Mouse (Mus musculus) C2C12 (cell line): ENCODE measurements around the gene Phgr1. TPM values are rescaled to one million over a fixed set of nuclear protein-coding genes. Genes with fewer than 3 reads are reported as not detected.

Experiments used
- H3K27me3 ChIP-seq: one replicate; pipeline ENCODE4 v1.6.1; 2011; ENCODE audit not compliant: control insufficient read depth, insufficient read depth, insufficient read length
- H3K36me3 ChIP-seq: one replicate; pipeline ENCODE4 v1.6.1; 2011; ENCODE audit not compliant: control insufficient read depth, insufficient read depth
- H3K4me3 ChIP-seq: one replicate; pipeline ENCODE4 v1.5.1; 2011; ENCODE audit warnings: mild to moderate bottlenecking, control low read depth; ENCODE audit not compliant: poor library complexity, insufficient read depth, severe bottlenecking
- H3K79me2 ChIP-seq: one replicate; pipeline ENCODE4 v1.6.1; 2011; ENCODE audit not compliant: control insufficient read depth, insufficient read depth
- H3K79me3 ChIP-seq: one replicate; pipeline ENCODE4 v1.6.1; 2011; ENCODE audit warnings: low read depth, control low read depth
- H3ac ChIP-seq: one replicate; pipeline ENCODE3; 2011; ENCODE audit warnings: low read depth; ENCODE audit not compliant: control insufficient read depth, insufficient read length
- CEBPB ChIP-seq: IDR thresholded peaks from one replicate; pipeline ENCODE4 v1.6.1; 2011; ENCODE audit warnings: low read depth, mild to moderate bottlenecking, control low read depth, moderate library complexity
- CTCF ChIP-seq: IDR thresholded peaks from one replicate; pipeline ENCODE4 v1.5.1; 2011; ENCODE audit not compliant: control insufficient read depth, insufficient read depth, insufficient read length
- FOSL1 ChIP-seq: IDR thresholded peaks from one replicate; pipeline ENCODE4 v1.8.0; 2011; ENCODE audit warnings: mild to moderate bottlenecking, low read length; ENCODE audit not compliant: poor library complexity, insufficient read depth, severe bottlenecking
- MAX ChIP-seq: IDR thresholded peaks from one replicate; pipeline ENCODE4 v1.6.1; 2011; ENCODE audit warnings: mild to moderate bottlenecking, control low read depth
- MYOD1 ChIP-seq: IDR thresholded peaks from one replicate; pipeline ENCODE4 v1.6.1; 2011; ENCODE audit warnings: low read depth; ENCODE audit not compliant: control insufficient read depth, insufficient read length
- MYOG ChIP-seq: IDR thresholded peaks from one replicate; pipeline ENCODE4 v1.6.1; 2011; ENCODE audit not compliant: control insufficient read depth, insufficient read length; ENCODE audit errors: extremely low read depth
- USF1 ChIP-seq: IDR thresholded peaks from one replicate; pipeline ENCODE4 v1.6.1; 2011; ENCODE audit warnings: low read depth, mild to moderate bottlenecking, control low read depth, moderate library complexity
- polyA plus RNA-seq: library from polyadenylated mRNA; unstranded; fragments of >200 nt; fragmentation: generic; extraction: Trizol; gene quantifications from one replicate; pipeline ENCODE4 v1.2.1, GENCODE M21; 2012; ENCODE audit warnings: missing spikeins

Gene Phgr1
- polyA plus RNA-seq, 1 experiment = not detected

DNA sequence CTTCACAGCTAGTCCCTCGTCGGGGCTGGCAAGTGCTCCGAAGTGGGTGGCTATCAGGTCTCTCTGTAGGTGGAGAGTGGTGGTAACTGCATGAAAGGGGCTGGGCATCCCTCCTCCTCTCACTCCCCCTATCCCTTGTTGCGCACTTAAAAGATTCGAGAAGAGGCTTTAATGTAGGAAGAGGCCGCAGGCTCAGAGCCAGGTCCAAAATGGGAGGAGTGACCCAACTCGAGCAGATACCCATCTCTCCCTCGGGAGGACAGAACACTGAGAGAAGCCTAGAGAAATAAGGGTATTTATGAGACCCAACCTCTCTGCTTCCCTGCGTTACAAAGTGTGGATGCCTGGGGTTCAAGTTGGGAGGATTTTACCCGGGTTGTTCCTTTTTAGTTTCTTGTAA, 6.5 kb downstream of the Phgr1 start:
- Histone ChIP-seq H3K4me3 (peak overlapping the region; percentile 12), H3K79me2 (no peaks in the 10 kb centered on the region), H3K79me3 (no peaks in the 10 kb centered on the region), H3K36me3 (no peaks in the 10 kb centered on the region), H3K27me3 (no peaks in the 10 kb centered on the region), H3ac (no peak overlapping the region)
- TF ChIP-seq USF1 (no peak), MAX (no peak), MYOG (no peak), CTCF (no peak), FOSL1 (no peak), CEBPB (no peak), MYOD1 (no peak)

DNA sequence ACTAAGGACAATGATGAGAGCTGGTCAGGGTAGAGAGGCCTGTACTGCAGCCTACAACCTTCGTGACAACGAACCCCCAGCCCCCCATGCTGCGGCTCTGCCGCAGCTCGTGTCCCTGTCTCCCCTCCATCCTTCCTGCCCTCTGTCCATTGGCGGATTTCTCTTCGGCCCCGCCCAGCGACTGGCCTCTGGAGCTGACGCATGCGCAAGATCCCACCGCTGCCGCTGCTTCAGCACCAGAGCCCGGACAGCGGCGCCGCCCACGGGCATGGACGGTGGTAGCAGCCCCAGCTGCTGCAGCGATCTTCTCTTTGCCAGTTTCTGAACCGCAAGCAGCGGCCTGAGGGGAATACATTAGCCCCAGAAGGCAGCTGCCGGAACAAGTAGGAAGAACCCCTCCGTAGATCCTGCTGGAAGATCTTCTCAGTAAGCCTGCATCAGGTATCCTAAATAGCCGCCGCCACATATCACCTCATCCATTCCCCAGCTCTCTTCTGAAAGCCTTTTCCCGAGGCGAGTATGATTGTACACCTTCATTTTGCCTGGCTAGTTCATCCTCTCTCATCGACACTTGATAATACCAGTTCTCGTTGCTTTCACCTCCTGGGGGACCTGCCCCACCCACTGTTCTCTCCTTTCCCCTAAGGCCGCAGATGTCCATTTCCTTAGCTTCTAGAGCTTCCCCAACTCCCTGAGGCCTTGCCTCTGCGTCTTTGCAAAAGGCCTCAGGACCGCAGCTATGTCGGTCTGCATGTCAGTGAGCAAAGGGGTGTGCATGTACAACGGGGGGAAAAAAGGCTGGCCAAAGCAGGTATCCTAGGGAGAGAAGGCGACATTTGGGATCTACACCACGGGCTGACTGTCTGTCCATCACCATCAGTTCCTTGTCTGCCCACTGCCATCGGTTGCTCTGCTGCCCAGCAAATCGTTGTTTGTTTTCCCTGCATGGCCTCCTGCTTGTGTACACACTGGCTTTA, 7.2 kb downstream of the Phgr1 start, which contains the start of gene Disp2:
Gene Disp2 (plus strand): TSS at position 216 of the 977 bp plus-strand sequence.
- Histone ChIP-seq H3K79me2 (no peaks in the 10 kb centered on the region), H3K4me3 (peak within 1 kb of the TSS; percentile 12), H3ac (peak within 1 kb of the TSS; percentile 33)

GRCm38 (mm10) chr2:118781115-118781514, 8.5 kb downstream of the Phgr1 start:
- no peak for TF ChIP-seq MAX
- no peak for TF ChIP-seq MYOG
- no peak for TF ChIP-seq CEBPB
- TF ChIP-seq FOSL1 = no peak
- TF ChIP-seq MYOD1 = no peak
- no peak for TF ChIP-seq USF1
- TF ChIP-seq CTCF = no peak
- Histone ChIP-seq H3ac (no peak overlapping the region), H3K79me2 (no peaks in the 10 kb centered on the region), H3K36me3 (no peaks in the 10 kb centered on the region), H3K79me3 (no peaks in the 10 kb centered on the region), H3K27me3 (no peaks in the 10 kb centered on the region), H3K4me3 (no peak overlapping the region)

More for the DNA sequence above, 7.2 kb downstream of the Phgr1 start, which contains the start of gene Disp2:
- Histone ChIP-seq H3K79me3 (no peaks in the 10 kb centered on the region), H3K36me3 (no peaks in the 10 kb centered on the region), H3K27me3 (no peaks in the 10 kb centered on the region)
- TF ChIP-seq FOSL1 = no peak
- peak; percentile 93 for TF ChIP-seq MAX
- peak; percentile 49 for TF ChIP-seq MYOD1
- no peak for TF ChIP-seq USF1
- TF ChIP-seq MYOG = no peak
- no peak for TF ChIP-seq CEBPB
- TF ChIP-seq CTCF = peak; percentile 12

DNA sequence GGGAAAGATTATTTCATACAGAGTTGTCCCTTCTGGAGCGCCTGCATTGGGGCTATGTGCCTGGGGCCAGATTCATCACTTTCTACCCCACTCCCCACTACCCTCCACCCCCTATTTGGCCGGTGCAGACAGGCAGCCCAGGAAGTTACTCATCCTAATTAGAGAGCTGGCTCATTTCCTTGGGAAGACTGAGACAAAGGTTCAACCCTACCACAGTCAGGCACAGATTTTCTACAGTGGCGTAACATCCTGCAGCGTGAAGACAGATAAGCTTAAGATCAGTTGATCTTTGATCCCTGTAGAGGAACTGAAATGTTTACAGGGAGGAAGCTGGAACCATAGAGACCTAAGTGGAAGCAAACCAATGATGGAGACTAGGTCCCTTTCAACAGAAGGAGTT, 9.7 kb downstream of the Phgr1 start:
- no peaks in the 10 kb centered on the region for H3K79me2 ChIP-seq
- H3K36me3 ChIP-seq = no peaks in the 10 kb centered on the region
- no peaks in the 10 kb centered on the region for H3K27me3 ChIP-seq
- H3K4me3 ChIP-seq = no peak overlapping the region
- TF ChIP-seq MYOG = no peak
- no peaks in the 10 kb centered on the region for H3K79me3 ChIP-seq
- no peak overlapping the region for H3ac ChIP-seq

DNA sequence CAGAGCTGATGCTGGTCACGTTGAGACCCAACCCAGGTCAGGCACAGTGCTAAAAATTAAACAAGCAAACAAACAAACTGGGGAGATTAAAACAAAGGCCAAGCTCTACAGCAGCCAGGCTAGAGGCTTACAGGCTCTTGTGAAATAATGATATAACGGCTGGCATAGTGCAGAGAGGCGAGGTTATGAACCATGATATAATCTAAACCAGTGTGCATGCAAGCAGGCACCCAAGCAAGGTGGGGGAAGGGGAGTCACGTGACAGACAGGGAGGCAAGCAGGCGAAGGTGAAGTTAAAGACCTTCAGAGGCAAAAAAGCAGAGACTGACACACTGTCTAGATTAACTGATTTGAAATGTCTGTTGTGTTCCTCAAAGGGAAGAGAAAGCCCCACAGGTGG, 10.5 kb downstream of the Phgr1 start:
- no peaks in the 10 kb centered on the region for H3K79me3 ChIP-seq
- TF ChIP-seq MYOD1 (no peak), MYOG (no peak), USF1 (peak; percentile 32)
- H3K36me3 ChIP-seq = no peaks in the 10 kb centered on the region
- H3K4me3 ChIP-seq = no peak overlapping the region
- H3K79me2 ChIP-seq = no peaks in the 10 kb centered on the region
- no peaks in the 10 kb centered on the region for H3K27me3 ChIP-seq
- no peak overlapping the region for H3ac ChIP-seq

DNA sequence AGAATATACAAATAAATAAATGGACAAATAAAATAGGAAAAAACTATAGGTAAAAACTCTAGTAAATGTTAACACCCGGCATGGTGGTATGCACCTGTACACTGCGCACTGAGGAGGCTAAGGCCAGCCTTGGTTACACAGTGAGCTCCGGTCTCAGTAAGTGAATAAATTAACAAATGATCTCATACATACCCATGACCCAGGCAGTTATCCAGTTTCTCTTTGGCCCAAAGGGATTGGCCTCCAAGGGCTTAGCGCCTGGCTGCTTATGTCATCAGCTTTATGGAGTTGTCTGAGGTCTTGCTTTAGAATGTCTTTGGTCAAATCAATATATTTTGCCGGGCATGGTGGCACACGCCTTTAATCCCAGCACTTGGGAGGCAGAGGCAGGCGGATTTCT, 11.1 kb downstream of the Phgr1 start:
- Histone ChIP-seq H3ac (no peak overlapping the region), H3K79me2 (no peaks in the 10 kb centered on the region), H3K4me3 (no peak overlapping the region), H3K36me3 (no peaks in the 10 kb centered on the region), H3K79me3 (no peaks in the 10 kb centered on the region), H3K27me3 (no peaks in the 10 kb centered on the region)
- no peak for TF ChIP-seq MYOG
- no peak for TF ChIP-seq CEBPB
- no peak for TF ChIP-seq MAX
- TF ChIP-seq MYOD1 = no peak
- no peak for TF ChIP-seq USF1
- TF ChIP-seq CTCF = no peak
- no peak for TF ChIP-seq FOSL1
